Mouse (Mus musculus) left cerebral cortex, adult 11 months (tissue): ENCODE measurements around the gene Nwd2.

Experiments
- DNase-seq: peaks from one replicate; pipeline ENCODE4 v3.0.0; 2022; ENCODE audit warnings: low spot score

Gene Nwd2

GRCm38 (mm10) chr5:63755938-63756337 is 107.0 kb downstream of the Nwd2 start:
- DNase-seq: no peak

- no peak for DNase-seq
Observed at GRCm38 (mm10) chr5:63765886-63766285, 117.0 kb downstream of the Nwd2 start.

- DNase-seq: peak; percentile 13
Observed at GRCm38 (mm10) chr5:63766715-63767114, 117.8 kb downstream of the Nwd2 start.

GRCm38 (mm10) chr5:63767464-63767863 is 118.6 kb downstream of the Nwd2 start:
- no peak for DNase-seq

- no peak for DNase-seq
Observed at GRCm38 (mm10) chr5:63768220-63768619, 119.3 kb downstream of the Nwd2 start.

GRCm38 (mm10) chr5:63772971-63773370 is 124.1 kb downstream of the Nwd2 start:
- DNase-seq: no peak

GRCm38 (mm10) chr5:63773603-63774002 is 124.7 kb downstream of the Nwd2 start:
- no peak for DNase-seq

- DNase-seq: no peak
Observed at GRCm38 (mm10) chr5:63788156-63788826, 139.4 kb downstream of the Nwd2 start.

GRCm38 (mm10) chr5:63811819-63812508 is 163.1 kb downstream of the Nwd2 start, which contains the start of gene 0610040J01Rik:
0610040J01Rik (plus strand) TSS chr5:63812363.
- DNase-seq: peak; percentile 60

GRCm38 (mm10) chr5:63812509-63812865 is 163.6 kb downstream of the Nwd2 start:
- DNase-seq: no peak

- no peak for DNase-seq
Observed at GRCm38 (mm10) chr5:63816643-63817042, 167.7 kb downstream of the Nwd2 start.

- no peak for DNase-seq
Observed at GRCm38 (mm10) chr5:63817270-63817669, 168.4 kb downstream of the Nwd2 start.

GRCm38 (mm10) chr5:63818975-63819374 is 170.1 kb downstream of the Nwd2 start:
- DNase-seq: no peak

GRCm38 (mm10) chr5:63819519-63819918 is 170.6 kb downstream of the Nwd2 start:
- no peak for DNase-seq

GRCm38 (mm10) chr5:63821176-63821575 is 172.3 kb downstream of the Nwd2 start:
- no peak for DNase-seq

- DNase-seq: no peak
Observed at GRCm38 (mm10) chr5:63821860-63822259, 173.0 kb downstream of the Nwd2 start.

- no peak for DNase-seq
Observed at GRCm38 (mm10) chr5:63823362-63824332, 174.7 kb downstream of the Nwd2 start.

GRCm38 (mm10) chr5:63824599-63825350 is 175.9 kb downstream of the Nwd2 start:
- DNase-seq: no peak

GRCm38 (mm10) chr5:63825881-63826280 is 177.0 kb downstream of the Nwd2 start:
- no peak for DNase-seq

GRCm38 (mm10) chr5:63827006-63827405 is 178.1 kb downstream of the Nwd2 start:
- no peak for DNase-seq

GRCm38 (mm10) chr5:63827415-63828053 is 178.6 kb downstream of the Nwd2 start:
- DNase-seq: no peak
